Mouse (Mus musculus) adrenal gland, postnatal 14 days (tissue): ENCODE data around the gene Arhgdib. TPM values are rescaled to one million over a fixed set of nuclear protein-coding genes. Genes with fewer than 3 reads are reported as not detected.

Source experiments
- DNase-seq: peaks from one replicate; pipeline ENCODE4 v3.0.0; 2021; ENCODE audit warnings: mixed read lengths
- total RNA-seq: library from RNA; stranded (reverse); gene quantifications from 2 replicates; pipeline ENCODE4 v1.2.3, GENCODE M21; 2021

The Arhgdib gene
- total RNA-seq, 1 experiment from 2014 or later, result 24.4 TPM

GRCm38 (mm10) chr6:136952930-136953329, 11.2 kb upstream of the Arhgdib start:
- no peak for DNase-seq

DNA sequence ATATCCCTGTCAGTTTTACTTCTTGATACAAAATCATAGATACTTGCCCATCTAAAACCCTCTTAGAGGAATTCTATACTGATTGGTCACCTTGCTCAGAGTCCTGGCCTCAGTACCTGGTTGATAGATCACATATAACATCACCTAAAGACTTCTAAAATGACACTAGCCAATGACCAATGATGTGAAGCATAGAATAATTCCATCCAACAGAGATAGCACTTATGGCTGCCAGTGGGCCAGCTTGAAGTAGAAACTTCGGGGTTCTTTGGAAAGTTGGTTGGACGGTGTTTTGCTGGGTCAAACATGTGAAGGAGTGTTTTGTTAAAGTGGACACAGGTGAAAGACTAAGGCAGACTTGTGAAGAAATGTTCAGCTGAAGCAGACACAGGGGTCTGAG, 8.5 kb upstream of the Arhgdib start:
- DNase-seq, result no peak

GRCm38 (mm10) chr6:136947716-136948115, 6.0 kb upstream of the Arhgdib start:
- no peak for DNase-seq

DNA sequence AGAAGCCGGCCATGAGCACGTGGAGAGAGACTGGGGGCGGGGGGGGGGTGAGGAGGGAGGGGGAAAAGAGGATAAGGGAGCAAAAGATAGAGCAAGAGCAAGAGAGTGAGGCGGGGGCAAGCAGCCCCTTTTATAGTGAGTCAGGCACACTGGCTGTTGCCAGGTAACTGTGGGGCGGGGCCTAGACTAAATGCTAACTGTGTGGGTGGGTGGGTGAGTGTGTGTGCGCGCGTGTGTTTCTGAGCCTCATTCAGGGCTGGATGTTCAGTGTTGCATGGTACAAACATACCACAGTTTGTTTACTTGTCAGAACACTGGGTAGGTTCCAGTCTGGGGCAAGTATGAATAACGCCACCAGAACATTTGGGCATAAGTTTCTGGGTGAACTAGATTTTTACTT, 5.2 kb upstream of the Arhgdib start:
- no peak for DNase-seq

- DNase-seq, result no peak
Observed at GRCm38 (mm10) chr6:136946241-136946640, 4.5 kb upstream of the Arhgdib start.

DNA sequence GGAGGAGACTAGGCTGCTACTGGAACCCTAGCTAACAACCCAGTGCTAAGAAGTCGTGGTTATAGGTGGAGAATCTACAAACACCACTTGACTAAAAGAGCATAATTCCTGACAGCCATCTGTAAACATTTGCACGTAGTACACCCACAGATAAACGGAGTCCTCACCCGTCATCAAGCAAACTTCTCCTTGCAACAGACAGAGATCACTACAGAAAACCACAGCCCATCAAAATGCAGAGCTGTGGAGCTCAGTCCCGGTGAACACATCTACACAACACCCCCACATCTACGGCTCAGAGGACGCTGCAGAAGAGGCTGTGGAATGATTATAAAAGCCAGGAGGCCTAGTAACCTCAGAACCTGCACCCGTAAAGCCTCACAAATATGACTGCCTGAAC, 2.8 kb upstream of the Arhgdib start:
- DNase-seq, result no peak

DNA sequence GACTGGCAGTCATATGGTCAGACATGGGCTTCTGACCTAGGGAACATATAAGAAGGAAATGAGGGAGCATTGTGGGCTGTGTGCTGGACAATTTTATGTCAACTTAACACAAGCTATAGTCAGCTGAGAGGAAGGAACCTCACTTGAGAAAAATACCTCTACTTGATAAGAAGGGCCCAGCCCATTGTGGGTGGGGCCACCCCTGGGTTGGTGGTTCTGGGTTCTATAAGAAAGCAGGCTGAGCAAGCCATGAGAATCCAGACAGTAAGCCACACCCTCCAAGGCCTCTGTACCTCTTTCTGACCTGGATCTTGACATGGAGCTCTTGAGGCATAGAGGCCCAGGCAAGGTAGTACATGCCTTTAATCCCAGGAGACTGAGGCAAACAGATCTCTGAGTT, 1.7 kb upstream of the Arhgdib start:
- DNase-seq, result no peak

GRCm38 (mm10) chr6:136942280-136942679, 581 bp upstream of the Arhgdib start:
- no peak for DNase-seq

GRCm38 (mm10) chr6:136940188-136940960, 1.3 kb downstream of the Arhgdib start:
- peak; percentile 50 for DNase-seq

DNA sequence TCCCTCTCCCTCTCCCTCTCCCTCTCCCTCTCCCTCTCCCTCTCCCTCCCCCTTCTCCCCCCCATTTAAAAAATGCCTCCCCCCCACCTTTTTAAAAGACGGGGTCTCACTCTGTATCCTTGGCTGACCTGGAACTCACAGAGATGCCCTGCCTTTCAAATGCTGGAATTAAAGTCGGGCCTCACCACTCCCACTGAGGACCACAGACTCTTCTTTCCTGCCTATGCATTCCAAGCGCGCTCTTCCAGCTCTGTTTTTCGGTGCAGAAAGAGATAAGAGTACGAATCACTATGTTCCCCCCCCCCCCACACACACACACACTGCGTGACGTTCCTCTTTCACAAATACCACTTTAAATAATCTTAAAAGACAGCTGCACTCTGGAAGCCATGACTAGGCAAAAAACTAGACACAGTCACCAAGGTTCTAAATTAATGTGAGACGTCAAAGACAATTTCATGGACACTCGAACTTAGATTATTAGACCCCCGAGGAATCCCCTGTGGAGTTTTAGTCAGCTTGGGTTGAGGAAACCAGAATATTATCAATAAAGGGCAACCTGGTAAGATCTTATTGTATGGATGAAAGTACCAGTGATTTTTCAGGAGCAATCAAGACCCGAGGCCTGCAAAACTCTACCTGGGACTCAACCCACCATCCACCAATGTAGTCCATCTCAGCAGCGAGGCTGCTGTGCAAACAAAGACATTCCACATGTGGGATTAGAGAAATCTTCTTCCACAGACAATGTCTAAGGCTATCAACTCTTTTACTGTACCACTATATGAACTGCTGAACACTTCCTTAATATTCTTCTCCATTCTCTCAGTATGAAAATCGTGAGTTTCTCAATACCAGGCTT, 2.1 kb downstream of the Arhgdib start:
- no peak for DNase-seq

- peak; percentile 47 for DNase-seq
Observed at GRCm38 (mm10) chr6:136938331-136939126, 3.2 kb downstream of the Arhgdib start.

DNA sequence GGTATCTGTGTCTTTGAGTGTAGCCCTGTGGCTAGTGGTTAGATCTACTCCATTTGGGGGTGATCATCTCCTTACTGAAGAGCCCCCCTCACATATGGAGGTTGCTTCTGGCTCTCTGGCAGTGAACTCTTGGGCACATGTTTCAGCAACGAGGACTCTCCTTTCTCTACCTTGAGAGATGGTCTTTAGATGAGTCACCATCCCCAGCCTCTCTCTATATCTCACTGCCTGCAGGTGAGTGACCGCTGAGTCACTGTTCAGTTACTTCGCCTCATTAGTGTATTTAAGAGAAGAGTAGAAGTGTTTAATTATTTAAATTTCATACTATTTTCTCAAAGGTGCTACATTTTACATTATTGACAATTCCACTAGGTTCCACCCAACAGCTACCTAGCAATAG, 4.6 kb downstream of the Arhgdib start:
- no peak for DNase-seq

GRCm38 (mm10) chr6:136936361-136936760, 5.3 kb downstream of the Arhgdib start:
- DNase-seq, result no peak

- no peak for DNase-seq
Observed at GRCm38 (mm10) chr6:136935233-136935632, 6.5 kb downstream of the Arhgdib start.

DNA sequence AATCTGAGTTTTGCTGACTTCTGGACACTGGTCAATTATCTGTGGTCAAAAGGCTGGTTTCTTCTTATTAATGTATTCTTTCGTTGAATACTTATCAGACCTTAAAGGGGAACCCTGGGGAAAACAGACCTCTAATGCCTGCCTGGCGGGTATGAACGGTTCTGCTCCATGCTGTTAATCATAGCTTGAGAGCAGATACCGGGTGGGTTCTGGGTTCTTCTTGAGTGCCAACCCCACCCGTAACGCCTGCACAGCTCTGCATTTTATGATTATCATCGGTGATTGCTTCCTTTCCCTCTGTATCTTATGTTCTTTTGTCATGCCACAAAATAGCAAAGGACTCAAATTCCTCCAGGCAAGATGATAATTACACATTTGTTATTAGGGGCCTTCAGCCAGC, 7.6 kb downstream of the Arhgdib start:
- no peak for DNase-seq

DNA sequence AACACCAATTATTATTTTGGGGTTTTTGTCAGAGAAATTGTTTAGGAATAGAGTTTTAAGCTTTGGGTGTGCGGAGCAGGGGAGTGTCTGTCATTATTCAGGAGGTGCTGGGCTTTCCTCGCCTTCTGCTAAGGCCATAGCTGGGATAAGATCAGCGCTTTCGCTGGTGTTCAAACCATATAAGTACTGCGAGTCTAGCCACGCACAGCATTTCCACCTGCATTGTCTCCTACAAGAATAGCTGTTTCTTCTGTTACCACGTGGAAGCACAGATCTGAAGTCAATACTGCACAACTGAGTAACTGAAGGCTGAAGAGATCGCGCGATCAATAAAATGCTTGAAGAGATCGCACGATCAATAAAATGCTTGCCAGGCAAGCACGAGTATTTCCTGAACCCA, 10.5 kb downstream of the Arhgdib start:
- no peak for DNase-seq

DNA sequence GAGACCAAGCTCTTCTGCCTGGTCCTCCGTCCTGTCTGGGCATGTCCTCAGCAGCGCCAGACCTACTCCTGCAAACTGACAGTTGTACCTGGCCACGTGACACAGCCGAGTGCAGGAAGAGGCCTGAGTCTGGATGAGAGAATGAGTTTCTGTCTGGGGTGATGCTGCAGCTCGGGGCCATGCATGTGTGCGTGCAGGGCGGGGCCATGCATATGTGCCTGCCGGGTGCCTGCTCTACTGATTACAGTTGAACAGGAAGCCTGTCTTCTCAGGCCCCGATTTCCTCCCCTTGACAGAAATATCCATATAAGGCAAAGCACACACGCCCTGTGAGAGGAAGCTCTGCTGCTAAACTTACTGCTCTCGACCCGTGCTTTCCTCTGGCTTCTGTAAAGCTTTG, 11.0 kb downstream of the Arhgdib start:
- DNase-seq, result peak; percentile 53

DNA sequence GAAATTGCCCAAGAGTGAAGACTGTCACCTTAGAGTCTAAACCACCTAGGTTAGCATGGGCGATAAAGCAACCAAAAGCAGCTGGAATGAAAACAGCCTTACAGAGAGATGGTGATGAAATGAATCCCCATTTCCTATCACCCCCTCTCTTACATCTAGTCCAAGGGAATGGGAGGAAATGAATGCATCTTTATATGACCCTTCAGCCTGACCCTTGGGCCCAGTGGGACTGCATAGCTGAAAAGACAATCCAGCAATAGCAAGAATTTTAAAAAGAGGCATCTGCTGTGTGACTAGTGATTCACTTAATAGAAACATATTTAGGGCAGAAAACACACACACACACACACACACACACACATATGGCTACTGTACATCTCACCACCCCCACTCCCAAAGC, 14.1 kb downstream of the Arhgdib start:
- DNase-seq, result no peak

DNA sequence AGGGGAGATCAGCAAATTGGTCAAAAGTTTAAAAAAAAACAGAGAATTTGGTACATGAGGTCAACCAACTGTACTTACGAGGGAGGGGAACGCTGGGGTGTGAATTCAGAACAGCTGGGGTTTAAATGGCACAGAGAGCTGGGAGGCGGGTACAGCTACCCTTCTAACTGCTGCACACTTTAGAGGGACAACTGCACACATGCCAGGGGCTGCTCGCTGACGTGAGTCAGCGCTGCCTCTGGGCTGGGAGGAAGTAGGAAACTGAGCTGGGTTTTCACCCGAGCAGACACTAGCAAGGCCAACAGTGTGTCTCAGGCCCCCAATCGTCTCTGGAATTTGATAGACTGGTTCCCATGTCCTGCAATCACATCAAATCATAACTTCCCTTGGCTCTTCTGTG, 16.6 kb downstream of the Arhgdib start:
- DNase-seq, result no peak

DNA sequence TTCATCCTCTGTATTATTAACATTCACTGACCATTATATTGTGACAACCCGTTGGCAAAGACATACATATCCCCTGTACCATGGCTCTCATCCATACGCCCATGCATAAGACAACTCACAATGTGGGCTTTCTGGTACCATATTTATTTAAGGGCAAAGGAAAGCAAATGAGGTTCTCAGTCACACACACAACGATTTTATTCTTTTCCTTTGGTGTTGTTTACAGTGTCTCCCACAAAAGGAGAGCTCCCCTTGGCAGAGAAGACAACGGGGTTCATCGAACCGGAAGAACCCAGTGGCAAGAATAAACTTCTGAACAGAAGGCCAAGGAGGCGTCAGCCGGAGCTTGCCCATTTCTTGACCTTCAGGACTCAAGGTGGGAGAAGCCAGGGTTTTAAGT, 18.2 kb downstream of the Arhgdib start, which contains the start of gene Pde6h:
Gene Pde6h, plus strand, starts transcription at position 301 of the 400 bp plus-strand sequence.
- DNase-seq, result no peak

DNA sequence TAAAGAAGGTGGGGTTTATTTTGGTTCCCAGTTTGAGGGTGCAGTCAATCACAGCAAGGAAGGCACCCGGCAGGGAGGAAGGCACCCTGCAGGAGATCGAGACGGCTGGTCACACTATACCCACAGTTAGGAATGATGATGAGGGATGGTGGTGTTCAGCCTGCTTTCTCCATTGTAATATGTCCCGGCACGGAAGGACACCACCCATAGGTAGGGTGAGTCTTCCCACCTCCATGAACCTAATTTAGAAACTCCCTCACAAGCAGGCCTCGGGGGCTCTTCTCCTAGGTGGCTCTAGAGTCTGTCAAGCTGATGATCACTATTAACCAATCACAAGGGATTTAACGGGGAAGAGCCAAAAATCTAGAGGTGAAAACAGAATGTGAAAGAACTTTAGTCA, 18.8 kb downstream of the Arhgdib start:
- no peak for DNase-seq

- no peak for DNase-seq
Observed at GRCm38 (mm10) chr6:136922080-136922479, 19.6 kb downstream of the Arhgdib start, which contains the start of gene Erp27. Gene Erp27, minus strand, starts transcription at chr6:136922180.

GRCm38 (mm10) chr6:136921601-136922000, 20.1 kb downstream of the Arhgdib start:
- DNase-seq, result no peak
